Mouse (Mus musculus) erythroblast, embryonic 14.5 days (primary cell): Measurements from ENCODE around the gene Cmip.

Experiments
- GATA1 ChIP-seq: IDR thresholded peaks from 2 replicates; pipeline ENCODE4 v1.6.1; 2012; ENCODE audit warnings: low read length, inconsistent platforms, mixed read lengths
- TAL1 ChIP-seq: IDR thresholded peaks from 3 replicates; pipeline ENCODE4 v1.6.1; 2012; ENCODE audit warnings: low read length, inconsistent platforms, mixed read lengths

DNA sequence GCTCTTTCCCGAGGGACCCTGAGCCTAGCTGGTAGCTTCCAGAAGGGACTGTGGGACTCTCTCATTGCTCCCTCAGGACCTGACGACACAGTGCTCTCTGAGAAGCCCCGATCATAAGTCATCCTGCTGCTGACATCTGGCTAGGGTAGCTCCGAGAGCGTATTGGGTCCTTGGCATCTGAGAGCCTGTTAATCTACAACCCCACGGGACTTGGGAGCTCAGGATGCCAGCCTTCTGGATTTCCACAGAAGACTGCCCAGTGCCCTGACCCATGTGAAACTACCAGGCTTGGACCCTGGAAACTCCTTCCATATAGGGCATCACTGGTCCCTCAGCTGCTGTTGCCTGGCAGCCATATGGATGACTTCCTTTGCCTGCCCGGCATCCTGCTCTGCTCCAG, 43.3 kb downstream of the Cmip start:
- TF ChIP-seq TAL1 = no peak
- no peak for TF ChIP-seq GATA1
